Mouse (Mus musculus) CD4-positive helper T cell, adult 2 months (primary cell): ENCODE data around the gene Ly6c1.
"Not testable (repeated sequence)": the region's sequence is repeated elsewhere in the genome, so short reads cannot be mapped to it uniquely, and the experiment has no call there.

ENCODE experiments used
- DNase-seq: peaks from one replicate; pipeline ENCODE4 v3.0.0-alpha.2; 2012; ENCODE audit warnings: low read depth, missing footprints, low spot score

Gene Ly6c1

GRCm38 (mm10) chr15:75048642-75049261 lies at the start of gene Ly6c1:
Ly6c1 (minus strand) TSS chr15:75048830.
- not testable (repeated sequence) for DNase-seq

- DNase-seq, result peak; percentile 20
Observed at GRCm38 (mm10) chr15:75088041-75088440, 39.4 kb upstream of the Ly6c1 start.

- no peak for DNase-seq
Observed at GRCm38 (mm10) chr15:75069965-75070364, 21.3 kb upstream of the Ly6c1 start.

GRCm38 (mm10) chr15:75062030-75062574 lies 13.5 kb upstream of the Ly6c1 start:
- DNase-seq, result peak; percentile 68

- peak; percentile 70 for DNase-seq
Observed at GRCm38 (mm10) chr15:75060505-75060904, 11.9 kb upstream of the Ly6c1 start.

GRCm38 (mm10) chr15:75055985-75056384 lies 7.4 kb upstream of the Ly6c1 start:
- no peak for DNase-seq

- DNase-seq, result not testable (repeated sequence)
Observed at GRCm38 (mm10) chr15:75055425-75055824, 6.8 kb upstream of the Ly6c1 start.

- DNase-seq, result peak; percentile 68
Observed at GRCm38 (mm10) chr15:75052414-75052813, 3.8 kb upstream of the Ly6c1 start.

- DNase-seq, result not testable (repeated sequence)
Observed at GRCm38 (mm10) chr15:75051141-75051540, 2.5 kb upstream of the Ly6c1 start.

- not testable (repeated sequence) for DNase-seq
Observed at GRCm38 (mm10) chr15:75050593-75050992, 2.0 kb upstream of the Ly6c1 start.

- not testable (repeated sequence) for DNase-seq
Observed at GRCm38 (mm10) chr15:75049811-75050210, 1.2 kb upstream of the Ly6c1 start.

GRCm38 (mm10) chr15:75047970-75048320 lies 685 bp downstream of the Ly6c1 start:
- DNase-seq, result not testable (repeated sequence)

- DNase-seq, result not testable (repeated sequence)
Observed at GRCm38 (mm10) chr15:75047313-75047969, 1.2 kb downstream of the Ly6c1 start.

- DNase-seq, result not testable (repeated sequence)
Observed at GRCm38 (mm10) chr15:75045501-75045900, 3.1 kb downstream of the Ly6c1 start.

- DNase-seq, result not testable (repeated sequence)
Observed at GRCm38 (mm10) chr15:75021020-75021759, 27.4 kb downstream of the Ly6c1 start.

GRCm38 (mm10) chr15:75019446-75019845 lies 29.2 kb downstream of the Ly6c1 start:
- DNase-seq, result peak; percentile 59
